Mouse (Mus musculus): Measurements from ENCODE around the gene D6Wsu163e. TPM values are rescaled to one million over a fixed set of nuclear protein-coding genes. Genes with fewer than 3 reads are reported as not detected.

Gene D6Wsu163e
- total and polyA plus RNA-seq, 2 experiments from 2014 or later = 22.0 to 34.1 TPM

DNA sequence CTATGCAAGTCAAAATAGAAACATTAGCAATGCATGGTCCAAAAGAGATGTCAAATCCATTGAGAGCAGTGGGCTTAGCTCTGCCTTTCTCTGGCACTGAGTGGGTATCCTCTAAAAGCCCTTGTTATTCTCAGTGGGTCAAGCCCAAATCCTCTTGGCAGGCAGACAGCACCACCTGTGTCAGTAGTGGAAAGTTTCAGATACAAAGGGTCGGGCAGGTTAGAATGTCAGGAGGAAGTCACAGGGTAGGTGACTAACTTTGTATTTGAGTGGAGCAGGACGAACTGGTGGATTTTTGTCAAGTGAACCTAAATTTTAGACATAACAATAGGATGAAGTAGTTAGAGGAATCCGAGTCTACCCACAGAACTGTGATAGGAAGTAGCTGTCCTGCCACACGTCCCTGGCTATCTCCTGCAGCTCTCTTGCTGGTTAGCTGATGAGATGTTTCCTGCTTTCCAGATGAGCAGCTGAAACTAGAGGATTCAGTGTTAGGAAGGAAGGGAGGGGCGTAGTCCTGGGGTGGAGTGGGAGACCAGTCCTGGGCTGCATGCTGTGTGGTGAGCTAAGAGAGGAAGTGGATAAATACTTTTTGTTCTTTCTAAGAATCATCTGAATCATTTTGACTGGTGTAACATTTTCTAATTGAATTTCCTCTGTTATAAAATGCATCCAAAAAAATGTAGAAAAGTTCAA lies 41.9 kb downstream of the D6Wsu163e start:
- Histone ChIP-seq H3K9me3 (ENCODE audit: low read length) (no peaks in the 10 kb centered on the region), H3K9ac (replicated peaks; ENCODE audit: low read length, poor library complexity, severe bottlenecking) (no peak overlapping the region), H3K4me2 (ENCODE audit: low read depth, low read length, poor library complexity, severe bottlenecking) (no peak overlapping the region), H3K36me3 (ENCODE audit: insufficient read depth, low read length) (no peaks in the 10 kb centered on the region; the same call in 1 of the 2 replicates), H3K27ac (ENCODE audit: low read depth, low read length) (no peak overlapping the region), H3K27me3 (ENCODE audit: insufficient read depth, low read length) (no peaks in the 10 kb centered on the region), H3K4me1 (ENCODE audit: insufficient read depth, low read length) (no peaks in the 10 kb centered on the region), H3K4me3 (ENCODE audit: low read depth, low read length) (no peak overlapping the region)
- no peak for TF ChIP-seq CTCF (IDR thresholded peaks at IDR 0.05)
- ATAC-seq (ENCODE audit: low FRiP score) = no peak
- WGBS = 67% methylated on average over 5 of the region's 5 CpGs
- no peak for DNase-seq (ENCODE audit: low spot score)

DNA sequence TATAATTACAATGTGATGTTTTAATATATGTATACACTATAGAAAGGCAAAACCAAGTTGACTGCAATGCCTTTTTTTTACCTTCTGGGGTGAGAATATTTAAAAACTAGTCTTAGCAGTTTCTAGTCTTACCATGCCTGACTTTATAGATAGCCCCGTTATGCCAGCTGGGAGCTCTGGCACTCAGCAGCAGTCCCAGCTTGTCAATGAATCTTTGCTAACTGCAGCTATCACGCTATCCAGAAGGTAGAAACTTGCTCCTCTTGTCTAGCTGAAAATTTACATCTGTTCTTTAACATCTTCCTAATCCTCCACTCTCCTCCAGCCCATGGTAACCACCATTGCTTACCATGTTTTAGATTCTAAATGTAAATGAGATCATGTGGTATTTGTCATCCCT lies 53.9 kb downstream of the D6Wsu163e start:
- TF ChIP-seq CTCF (IDR thresholded peaks at IDR 0.05) = no peak
- H3K4me3 ChIP-seq (ENCODE audit: low read depth, low read length) = no peak overlapping the region
- ATAC-seq (ENCODE audit: low FRiP score) = no peak
- no peaks in the 10 kb centered on the region for H3K27me3 ChIP-seq (ENCODE audit: insufficient read depth, low read length)
- DNase-seq (ENCODE audit: low spot score) = no peak
- no peaks in the 10 kb centered on the region for H3K4me1 ChIP-seq (ENCODE audit: insufficient read depth, low read length)
- H3K4me2 ChIP-seq (ENCODE audit: low read depth, low read length, poor library complexity, severe bottlenecking) = no peak overlapping the region
- no peak overlapping the region for H3K27ac ChIP-seq (ENCODE audit: low read depth, low read length)
- no peaks in the 10 kb centered on the region for H3K9me3 ChIP-seq (ENCODE audit: low read length)
- H3K36me3 ChIP-seq (ENCODE audit: insufficient read depth, low read length) = no peaks in the 10 kb centered on the region
- H3K9ac ChIP-seq (replicated peaks; ENCODE audit: low read length, poor library complexity, severe bottlenecking) = no peak overlapping the region
- 61% methylated on average over 2 of the region's 2 CpGs for WGBS

DNA sequence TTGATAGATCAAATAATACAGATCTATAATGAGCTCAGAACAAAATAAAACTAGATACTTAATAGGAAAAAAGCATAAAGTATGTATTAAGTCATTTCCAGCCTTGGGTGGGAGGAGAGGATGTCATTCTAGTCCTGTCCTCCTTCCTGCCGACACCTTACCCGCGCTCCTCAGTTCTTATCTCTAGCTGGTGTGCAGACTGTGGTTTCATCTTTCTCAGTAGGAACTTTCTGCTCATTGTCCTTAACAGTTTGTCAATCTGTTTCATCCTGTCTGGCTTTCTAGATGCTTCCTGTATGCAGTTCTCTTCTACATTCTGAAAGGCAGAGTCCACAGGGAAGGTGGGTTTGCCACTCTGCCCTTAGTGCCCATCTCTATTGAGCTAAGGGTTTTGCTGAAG lies 55.7 kb downstream of the D6Wsu163e start:
- no peaks in the 10 kb centered on the region for H3K27me3 ChIP-seq (ENCODE audit: insufficient read depth, low read length)

DNA sequence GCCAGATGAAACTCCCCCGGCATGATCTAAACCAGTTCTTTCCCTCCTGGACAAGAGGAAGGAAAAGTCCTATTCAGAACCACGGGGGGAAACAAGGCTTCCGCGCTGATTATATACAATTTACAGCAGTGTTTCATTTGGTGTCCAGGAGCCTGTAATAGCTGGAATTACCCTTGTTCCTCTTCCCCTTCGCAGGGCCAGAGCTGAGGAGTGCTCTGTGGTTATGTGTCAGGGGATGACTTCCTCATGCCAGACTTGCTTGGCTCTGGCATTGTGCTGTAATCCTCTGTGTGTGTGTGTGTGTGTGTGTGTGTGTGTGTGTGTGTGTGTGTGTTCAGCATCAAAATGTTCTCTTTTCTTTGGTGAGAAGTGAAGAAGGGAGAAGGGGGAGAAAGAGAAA lies 56.6 kb downstream of the D6Wsu163e start:
- ATAC-seq (ENCODE audit: low FRiP score) (no peak), DNase-seq (ENCODE audit: low spot score) (no peak)
- H3K4me1 ChIP-seq (ENCODE audit: insufficient read depth, low read length) = no peaks in the 10 kb centered on the region
- no peaks in the 10 kb centered on the region for H3K9me3 ChIP-seq (ENCODE audit: low read length)
- 83% methylated on average over 5 of the region's 5 CpGs for whole genome bisulfite sequencing
- H3K36me3 ChIP-seq (ENCODE audit: insufficient read depth, low read length) = no peaks in the 10 kb centered on the region
- no peak overlapping the region for H3K27ac ChIP-seq (ENCODE audit: low read depth, low read length)
- no peak overlapping the region for H3K9ac ChIP-seq (replicated peaks; ENCODE audit: low read length, poor library complexity, severe bottlenecking)
- H3K4me3 ChIP-seq (ENCODE audit: low read depth, low read length) = no peak overlapping the region
- no peak for TF ChIP-seq CTCF (IDR thresholded peaks at IDR 0.05)
- H3K4me2 ChIP-seq (ENCODE audit: low read depth, low read length, poor library complexity, severe bottlenecking) = no peak overlapping the region
- H3K27me3 ChIP-seq (ENCODE audit: insufficient read depth, low read length) = no peaks in the 10 kb centered on the region

More for the DNA sequence above, 55.7 kb downstream of the D6Wsu163e start:
- DNase-seq (ENCODE audit: low spot score) (no peak), ATAC-seq (ENCODE audit: low FRiP score) (no peak)
- TF ChIP-seq CTCF (IDR thresholded peaks at IDR 0.05) = no peak
- Histone ChIP-seq H3K36me3 (ENCODE audit: insufficient read depth, low read length) (no peaks in the 10 kb centered on the region), H3K4me1 (ENCODE audit: insufficient read depth, low read length) (no peaks in the 10 kb centered on the region), H3K9ac (replicated peaks; ENCODE audit: low read length, poor library complexity, severe bottlenecking) (no peak overlapping the region), H3K4me3 (ENCODE audit: low read depth, low read length) (no peak overlapping the region), H3K27ac (ENCODE audit: low read depth, low read length) (no peak overlapping the region), H3K4me2 (ENCODE audit: low read depth, low read length, poor library complexity, severe bottlenecking) (no peak overlapping the region), H3K9me3 (ENCODE audit: low read length) (no peaks in the 10 kb centered on the region)
- 95% methylated on average over 3 of the region's 3 CpGs for WGBS

DNA sequence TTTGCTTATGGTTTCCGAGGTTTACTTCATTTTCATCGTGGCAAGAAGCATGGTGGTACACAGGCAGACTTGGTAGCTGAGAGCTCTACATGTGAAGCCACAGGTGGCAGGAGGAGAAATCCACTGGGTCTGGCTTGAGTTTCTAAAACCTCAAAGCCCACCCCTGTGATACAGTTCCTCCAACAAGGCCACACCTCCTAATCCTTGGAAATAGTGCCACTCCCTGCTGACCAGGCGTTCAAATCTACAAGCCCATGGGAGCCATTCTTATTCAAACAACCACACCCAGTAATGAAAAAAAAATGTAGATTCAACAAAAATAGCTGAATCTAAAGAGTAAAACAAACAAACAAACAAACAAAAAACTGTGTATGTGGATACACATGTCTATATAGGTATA lies 65.9 kb downstream of the D6Wsu163e start:
- TF ChIP-seq CTCF (IDR thresholded peaks at IDR 0.05) = no peak
- Histone ChIP-seq H3K9me3 (ENCODE audit: low read length) (no peaks in the 10 kb centered on the region), H3K27me3 (ENCODE audit: insufficient read depth, low read length) (no peaks in the 10 kb centered on the region), H3K4me2 (ENCODE audit: low read depth, low read length, poor library complexity, severe bottlenecking) (no peak overlapping the region), H3K36me3 (ENCODE audit: insufficient read depth, low read length) (no peaks in the 10 kb centered on the region), H3K9ac (replicated peaks; ENCODE audit: low read length, poor library complexity, severe bottlenecking) (no peak overlapping the region), H3K27ac (ENCODE audit: low read depth, low read length) (no peak overlapping the region), H3K4me3 (ENCODE audit: low read depth, low read length) (no peak overlapping the region), H3K4me1 (ENCODE audit: insufficient read depth, low read length) (no peaks in the 10 kb centered on the region)
- WGBS = 77% methylated on average over 3 of the region's 3 CpGs
- no peak for ATAC-seq (ENCODE audit: low FRiP score)
- DNase-seq (ENCODE audit: low spot score) = no peak

DNA sequence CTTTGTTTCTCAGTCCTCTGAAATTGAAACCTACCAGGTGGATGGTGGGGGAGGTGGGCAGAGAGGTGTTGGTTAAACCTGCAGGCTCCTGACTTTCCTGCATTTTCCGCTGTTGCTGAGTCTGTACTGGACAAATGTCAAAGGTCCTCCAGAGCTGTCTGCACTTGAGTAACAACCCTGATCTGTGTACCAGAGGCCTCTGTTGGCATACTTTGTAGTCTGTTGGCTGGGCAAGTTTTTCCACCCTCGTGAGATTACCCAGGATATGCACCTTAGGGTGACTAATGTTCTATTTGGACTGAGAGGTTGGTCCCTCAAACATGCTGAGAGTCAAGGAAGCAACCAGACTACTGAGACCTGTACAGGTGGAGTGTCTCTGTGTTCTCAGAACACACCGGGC lies 66.8 kb downstream of the D6Wsu163e start:
- DNase-seq (ENCODE audit: low spot score) = no peak
- Histone ChIP-seq H3K27me3 (ENCODE audit: insufficient read depth, low read length) (no peaks in the 10 kb centered on the region), H3K27ac (ENCODE audit: low read depth, low read length) (no peak overlapping the region), H3K9me3 (ENCODE audit: low read length) (no peaks in the 10 kb centered on the region), H3K4me2 (ENCODE audit: low read depth, low read length, poor library complexity, severe bottlenecking) (no peak overlapping the region), H3K36me3 (ENCODE audit: insufficient read depth, low read length) (no peaks in the 10 kb centered on the region), H3K4me3 (ENCODE audit: low read depth, low read length) (no peak overlapping the region), H3K9ac (replicated peaks; ENCODE audit: low read length, poor library complexity, severe bottlenecking) (no peak overlapping the region), H3K4me1 (ENCODE audit: insufficient read depth, low read length) (no peaks in the 10 kb centered on the region)
- no peak for TF ChIP-seq CTCF (IDR thresholded peaks at IDR 0.05)
- ATAC-seq (ENCODE audit: low FRiP score) = no peak
- WGBS = 89% methylated on average over 3 of the region's 3 CpGs

Data from midbrain, postnatal 0 days (tissue).